Mouse (Mus musculus): Measurements from ENCODE around the gene Ptpn21.
A peak's percentile ranks its signal among the peaks of the same experiment; 100 is the strongest.

Ptpn21 gene

DNA sequence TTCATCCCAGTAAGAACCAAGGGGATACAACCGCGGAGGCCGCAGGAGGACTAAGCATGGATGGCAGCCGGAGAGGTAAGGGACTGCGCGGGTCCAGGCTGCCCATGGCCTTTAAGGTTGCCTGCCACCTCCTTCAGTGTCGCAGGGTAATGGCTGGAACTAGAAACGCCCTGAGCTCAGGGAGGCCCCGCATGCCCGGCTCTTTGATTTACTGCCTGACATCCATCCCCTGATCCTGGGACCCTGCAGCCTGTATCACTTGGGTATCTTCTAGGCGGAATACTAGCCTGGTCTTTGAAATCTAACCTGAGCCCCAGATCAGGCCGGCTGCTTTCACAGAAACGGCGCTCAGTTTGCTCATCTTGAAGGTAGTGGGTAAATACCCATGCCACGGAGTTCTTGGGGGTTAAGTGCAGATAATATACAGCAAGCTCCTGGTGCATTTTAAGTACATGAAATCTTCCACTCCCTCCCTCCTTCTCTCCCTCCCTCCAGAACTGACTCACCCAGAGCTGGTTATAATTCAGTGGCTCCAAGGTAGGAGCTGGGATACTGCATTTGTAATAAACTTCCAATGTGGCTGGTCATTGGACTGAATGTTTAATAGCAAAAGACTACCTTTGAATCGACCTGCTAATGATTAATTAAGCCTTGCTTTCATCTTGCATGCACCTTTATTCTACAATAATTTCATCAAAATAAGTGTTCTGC is 108.8 kb downstream of the Ptpn21 start:
- no peak for DNase-seq

GRCm38 (mm10) chr12:98627392-98628259 is 109.6 kb downstream of the Ptpn21 start, which contains the start of gene Spata7:
Gene Spata7 (plus strand): TSS chr12:98628157.
- peak; percentile 88 for DNase-seq
